Mouse (Mus musculus) frontal cortex, postnatal 25 days (tissue): ENCODE results near the gene Tiam1.

Source experiments
- DNase-seq, 2 experiments: peaks; one replicate each; pipeline ENCODE4 v3.0.0; 2022; ENCODE audit warnings: low spot score in 2 of 2

Tiam1 gene

DNA sequence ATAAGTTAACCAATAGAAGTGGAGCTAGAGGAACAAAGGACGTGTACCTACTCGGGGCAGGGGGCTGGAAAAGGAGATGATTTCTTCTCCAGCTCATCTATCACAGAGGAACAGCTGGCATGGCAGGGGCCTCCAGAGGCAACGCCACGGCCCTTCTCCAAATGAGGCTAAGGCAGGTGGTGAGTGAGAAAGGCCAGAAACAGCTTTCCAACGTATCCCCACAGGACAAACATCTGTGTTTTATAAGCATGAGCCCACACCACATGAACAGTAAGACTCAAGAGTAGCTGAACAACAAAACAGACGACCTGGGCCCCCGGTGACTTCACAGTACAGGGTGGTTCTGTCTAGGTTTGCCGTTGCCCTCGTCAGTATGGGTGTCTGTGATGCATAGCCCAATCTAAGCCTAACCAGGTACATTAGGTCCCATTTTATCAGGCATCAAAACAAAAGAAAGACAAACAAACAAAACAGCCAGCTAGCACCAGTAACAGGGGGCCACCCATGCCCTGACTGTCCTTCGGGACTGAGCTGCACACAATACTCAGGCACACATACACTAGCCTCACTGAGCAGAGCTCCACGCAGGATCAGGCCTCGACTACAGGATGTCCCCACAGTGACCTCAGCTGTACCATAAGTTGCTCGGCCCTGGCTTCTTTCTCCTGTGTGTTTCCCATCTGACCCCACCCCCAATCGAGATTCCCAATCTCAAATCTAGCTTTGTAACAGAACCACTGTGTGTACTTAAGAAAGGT lies 260.9 kb downstream of the Tiam1 start:
- DNase-seq = no peak

DNA sequence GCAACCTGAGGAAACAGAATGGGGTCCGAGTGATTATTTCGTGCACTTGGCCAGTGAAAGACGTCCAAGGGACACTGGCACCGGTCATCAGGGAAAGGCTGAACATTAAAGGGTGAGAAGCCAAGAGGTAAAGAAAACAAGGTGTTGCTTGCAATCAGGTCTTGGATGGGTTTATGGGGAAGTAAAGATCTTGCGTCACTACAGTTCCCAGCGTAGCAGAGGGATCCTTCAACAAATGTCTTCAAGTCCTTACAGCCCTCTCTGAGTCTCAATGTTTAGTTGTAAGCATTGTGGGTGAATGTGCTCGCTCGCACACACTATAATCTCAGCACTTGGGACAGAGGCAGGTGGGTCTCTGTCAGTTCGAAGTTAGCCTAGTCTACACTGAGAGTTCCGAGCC lies 266.4 kb downstream of the Tiam1 start:
- no peak for DNase-seq

DNA sequence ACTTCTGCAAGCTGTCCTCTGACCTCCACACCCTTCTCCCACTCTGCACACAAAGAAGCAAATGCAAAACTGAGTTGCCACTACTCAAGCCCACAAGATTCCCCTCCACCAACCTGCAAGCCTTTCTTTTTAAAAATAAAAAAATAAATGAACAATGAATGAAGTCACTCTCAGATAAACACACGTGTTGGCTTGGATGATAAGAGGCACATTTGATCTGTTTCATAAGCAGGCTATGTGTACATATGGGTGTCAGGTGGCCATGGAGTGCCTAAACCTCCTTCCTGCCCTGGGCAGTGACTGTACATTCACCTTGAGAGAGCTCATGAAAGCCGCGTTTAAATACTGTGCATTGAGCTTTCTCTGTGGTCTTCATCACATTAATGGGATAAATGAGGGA lies 267.5 kb downstream of the Tiam1 start:
- DNase-seq = no peak

DNA sequence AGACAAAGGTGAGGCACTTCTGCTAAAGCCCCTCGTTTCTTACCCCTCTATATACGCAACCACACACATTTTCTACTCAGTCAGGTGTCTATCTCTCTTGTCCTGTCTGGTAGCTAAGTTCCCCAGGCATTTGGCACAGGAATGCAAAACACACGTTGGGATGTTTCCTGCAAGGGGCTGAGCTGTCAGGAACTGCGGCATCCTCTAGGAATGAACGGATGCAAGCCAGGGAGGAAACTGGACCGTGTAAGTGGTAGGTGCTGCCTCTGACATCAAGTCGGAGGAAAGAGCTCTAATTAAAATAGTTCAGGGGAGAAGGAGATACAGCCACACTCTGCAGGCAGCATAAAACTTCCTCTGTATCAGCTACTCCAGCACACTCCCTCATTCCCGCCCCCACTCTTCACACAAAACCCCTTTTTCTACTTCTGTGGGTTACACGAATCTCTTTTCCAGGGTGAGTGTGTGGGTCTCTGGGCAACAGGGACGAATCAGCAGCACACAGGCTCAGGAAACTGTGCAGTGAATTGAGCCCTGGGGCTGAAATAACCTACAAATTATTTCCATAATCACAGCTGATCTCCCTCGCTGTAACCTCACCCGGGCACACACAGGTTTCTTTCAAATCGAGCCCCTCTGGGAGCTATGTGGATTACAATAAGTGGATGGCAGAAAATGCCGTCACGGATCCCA lies 269.4 kb downstream of the Tiam1 start:
- DNase-seq = no peak

DNA sequence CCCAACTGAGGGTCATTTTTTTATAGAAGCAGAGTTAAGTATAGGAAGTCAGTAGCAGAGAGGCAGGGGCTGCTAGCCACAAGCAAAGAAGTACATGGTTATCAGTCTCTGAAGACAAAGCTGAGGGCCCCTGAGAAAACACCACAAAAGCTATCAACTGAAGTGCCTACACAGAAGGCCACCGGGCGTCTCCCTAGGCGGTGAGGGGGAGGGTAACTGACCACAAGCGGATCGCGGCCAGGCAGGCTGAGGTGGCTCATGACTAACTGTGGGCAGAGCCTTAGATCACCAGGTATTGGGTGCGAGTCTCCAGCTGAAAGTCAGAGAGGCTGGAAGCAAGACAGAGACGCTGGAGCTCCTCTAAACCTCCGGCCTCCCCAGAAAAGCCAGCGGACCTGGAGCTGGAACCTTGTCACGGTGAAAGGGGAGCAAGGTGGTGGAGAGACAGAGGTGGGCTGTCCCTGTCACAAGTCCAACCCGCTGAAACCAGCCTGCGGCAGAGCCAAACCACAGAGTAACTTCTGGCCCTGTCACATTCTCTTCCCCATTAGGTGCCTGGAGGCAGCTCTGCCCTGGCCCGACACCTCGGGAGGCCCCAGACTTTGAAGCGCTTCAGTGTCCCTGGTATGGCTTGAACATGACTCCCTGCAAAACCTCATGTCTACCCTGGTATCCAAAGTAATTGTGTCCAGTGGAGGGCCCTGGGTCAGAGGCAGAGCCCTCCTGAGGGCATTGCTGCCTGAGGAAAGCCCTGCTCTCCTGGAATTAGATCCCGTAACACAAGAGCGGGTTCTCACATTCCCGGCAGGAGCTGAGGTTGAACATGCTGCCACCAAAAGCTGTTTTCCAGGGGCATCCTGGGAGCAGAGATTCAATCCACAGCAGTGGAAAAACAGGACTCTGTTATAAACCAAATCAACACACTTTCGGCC lies 271.3 kb downstream of the Tiam1 start:
- no peak for DNase-seq

DNA sequence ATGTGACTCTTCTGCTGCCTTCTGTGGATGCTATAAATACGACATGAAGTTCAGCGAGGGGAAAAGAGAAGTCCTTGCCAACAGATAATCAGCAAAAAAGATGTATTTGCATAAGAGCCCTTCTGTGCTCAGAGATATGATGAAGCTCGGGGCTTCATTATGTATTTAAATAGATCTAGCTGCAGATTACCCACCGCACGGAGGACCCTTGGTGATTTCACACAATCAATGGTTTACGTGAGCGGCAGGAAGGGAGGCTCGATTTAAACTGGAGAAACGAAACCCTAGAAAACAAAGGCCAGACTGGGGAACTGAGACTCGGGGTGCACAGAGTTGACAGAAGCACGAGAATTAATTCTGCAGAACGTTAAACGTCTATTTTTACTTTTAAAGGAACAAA lies 272.2 kb downstream of the Tiam1 start:
- DNase-seq = no peak

DNA sequence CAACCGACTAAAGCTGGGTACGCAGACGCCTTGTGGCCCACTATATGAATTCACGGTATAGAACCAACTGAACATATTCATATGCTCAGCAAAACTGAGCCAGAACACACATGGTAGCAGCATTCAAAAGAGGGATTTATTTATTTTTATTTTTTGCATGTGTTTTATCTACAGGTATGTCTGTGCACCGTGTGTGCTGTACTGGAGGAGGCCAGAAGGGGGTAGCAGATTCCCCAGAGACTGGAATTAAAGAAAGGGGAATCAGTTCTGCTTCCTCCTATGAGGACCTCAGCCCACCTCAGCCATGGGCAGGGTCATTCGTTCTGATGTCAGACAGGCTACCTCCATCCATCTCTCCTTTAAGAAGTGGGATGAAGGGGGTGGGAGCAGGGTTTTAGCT lies 273.5 kb downstream of the Tiam1 start:
- no peak for DNase-seq

DNA sequence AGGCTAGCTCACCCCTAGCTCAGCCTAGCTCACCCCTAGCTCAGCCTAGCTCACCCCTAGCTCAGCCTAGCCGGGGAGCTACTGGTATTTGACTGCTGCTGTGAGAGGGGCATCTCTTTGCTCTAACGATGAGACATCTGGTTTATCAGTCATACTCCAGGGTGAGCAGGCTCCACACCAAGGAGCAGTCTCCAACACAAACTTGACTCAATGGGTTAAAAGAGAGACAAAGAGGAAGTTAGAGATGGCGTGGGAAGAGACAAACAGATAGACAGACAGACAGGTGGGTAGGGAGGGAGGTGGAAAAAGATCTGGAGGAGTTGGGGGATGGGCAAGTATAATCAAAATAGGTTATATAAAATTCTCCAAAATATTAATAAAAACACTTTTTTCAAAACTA lies 275.1 kb downstream of the Tiam1 start:
- DNase-seq = no peak

DNA sequence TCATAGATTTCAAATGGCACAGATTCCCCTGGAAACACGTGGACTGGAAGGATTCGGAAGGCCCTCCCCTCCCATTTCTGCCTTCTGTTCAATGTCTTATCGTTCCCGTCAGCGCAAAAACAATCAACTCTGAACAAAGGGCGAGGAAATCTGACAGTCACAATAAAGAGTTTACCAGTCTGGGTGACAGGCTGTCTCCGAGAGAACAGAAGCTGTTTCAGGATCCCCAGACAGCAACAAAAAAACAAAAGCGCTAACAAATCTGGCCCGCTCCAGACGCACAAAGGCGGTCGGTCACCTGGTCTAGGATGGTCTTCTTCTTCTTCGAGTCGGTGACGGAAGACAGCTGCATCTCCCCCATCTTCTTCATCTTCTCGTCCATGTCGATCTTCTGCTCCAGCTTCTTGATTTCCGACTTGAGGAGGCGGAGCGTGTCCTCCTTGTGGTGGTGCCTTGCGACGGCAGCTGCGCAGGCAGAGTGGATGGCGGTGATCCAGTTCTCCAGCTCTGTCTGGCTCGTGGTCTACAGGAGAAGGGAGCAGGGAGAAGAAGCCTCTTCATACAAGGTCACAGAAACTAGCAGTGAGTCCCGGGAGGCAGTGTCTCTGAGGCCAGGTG lies 276.2 kb downstream of the Tiam1 start:
- DNase-seq = no peak

DNA sequence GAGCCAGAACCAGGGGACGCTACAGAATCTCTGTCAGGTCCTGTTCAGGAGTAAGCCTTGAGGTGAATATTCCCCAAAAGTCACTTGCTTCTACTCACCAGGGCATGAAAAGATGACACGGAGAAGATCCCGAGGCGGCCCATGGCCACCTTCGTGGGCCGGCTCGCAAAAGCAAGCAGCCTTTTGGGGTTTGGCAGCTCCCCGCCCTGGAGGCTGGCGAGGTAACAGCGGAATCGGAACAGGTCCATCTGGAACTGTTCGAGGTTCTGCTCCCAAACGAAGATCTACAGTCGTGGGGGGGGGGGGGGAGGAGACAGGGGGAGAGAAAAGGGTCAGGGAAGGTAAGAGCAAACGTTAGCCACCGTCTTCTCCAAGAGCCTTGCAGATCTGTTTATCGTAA lies 278.4 kb downstream of the Tiam1 start:
- no peak for DNase-seq

DNA sequence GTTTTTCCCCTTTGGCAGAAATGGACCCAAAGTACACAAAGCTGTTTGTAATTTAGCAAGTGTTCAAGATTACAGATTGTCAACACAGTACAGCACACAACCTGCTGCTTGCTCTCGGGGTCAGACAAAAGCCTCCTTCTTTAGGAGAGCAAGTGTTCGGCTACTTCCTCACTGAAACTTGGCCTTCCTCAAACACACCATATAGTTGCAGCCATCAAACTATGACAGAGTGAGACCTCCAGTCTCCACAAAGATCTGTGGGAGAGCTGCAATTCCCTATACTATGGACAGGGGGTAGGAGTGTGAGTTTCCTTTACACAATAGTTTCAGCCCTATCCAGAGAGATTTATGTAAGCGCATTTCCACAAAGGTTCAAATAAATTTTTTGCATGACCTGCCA lies 278.9 kb downstream of the Tiam1 start:
- no peak for DNase-seq

DNA sequence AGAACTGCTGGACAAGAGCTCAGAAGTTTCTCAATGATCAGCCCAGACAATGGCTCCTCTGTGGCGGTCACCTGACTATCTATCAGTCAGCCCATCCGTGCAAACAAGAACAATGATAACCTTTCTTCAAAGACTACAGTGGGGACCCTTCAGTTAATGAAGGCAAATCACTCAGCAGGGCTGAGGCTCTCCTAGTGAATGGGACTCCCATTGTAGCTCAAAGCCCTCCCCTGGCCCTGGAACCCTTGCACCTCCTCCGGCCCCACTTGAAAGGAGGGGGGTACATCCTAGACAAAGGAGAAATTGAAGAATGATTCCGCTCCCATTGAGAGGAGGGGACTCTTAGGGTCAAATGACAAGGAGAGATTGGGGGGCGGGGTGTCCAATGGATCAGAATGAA lies 280.3 kb downstream of the Tiam1 start:
- DNase-seq = no peak

DNA sequence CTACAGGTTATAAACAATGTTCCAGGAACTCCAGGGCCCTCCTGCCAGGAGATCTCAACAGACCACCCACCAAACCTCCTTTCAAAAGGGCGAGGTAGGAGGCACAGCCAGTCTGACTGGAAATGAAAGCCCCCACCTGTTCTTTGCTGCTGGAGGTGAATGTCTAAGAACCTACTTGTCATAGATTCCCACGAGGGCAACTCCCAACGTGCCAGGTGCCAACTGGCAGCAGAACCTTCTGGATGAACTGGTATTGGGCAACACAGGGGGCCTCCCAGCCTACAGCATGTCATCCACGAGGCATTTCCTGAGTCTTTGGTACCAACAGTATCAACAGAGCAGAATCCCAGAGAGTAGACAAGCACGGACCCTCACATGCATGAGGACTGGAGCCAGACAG lies 282.0 kb downstream of the Tiam1 start:
- DNase-seq = no peak

DNA sequence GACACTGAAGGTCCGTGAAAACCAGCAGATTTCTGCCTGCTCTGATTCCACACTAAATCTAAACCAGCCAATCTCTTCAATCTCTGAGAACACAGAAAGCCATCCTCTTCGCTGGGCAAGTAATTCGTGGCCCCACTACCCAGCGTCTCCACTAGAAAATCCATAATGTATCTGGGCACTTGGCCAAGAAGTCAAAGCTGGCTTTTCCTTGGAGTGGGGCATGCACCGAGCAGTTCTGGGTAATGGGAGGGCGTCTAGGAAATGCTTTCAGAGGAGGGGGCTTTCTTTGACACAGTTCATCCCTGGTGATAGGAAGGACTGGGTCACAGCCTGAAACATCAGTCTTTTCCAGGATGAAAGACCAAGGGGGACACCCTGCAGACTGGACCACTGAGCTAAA lies 282.9 kb downstream of the Tiam1 start:
- no peak for DNase-seq

DNA sequence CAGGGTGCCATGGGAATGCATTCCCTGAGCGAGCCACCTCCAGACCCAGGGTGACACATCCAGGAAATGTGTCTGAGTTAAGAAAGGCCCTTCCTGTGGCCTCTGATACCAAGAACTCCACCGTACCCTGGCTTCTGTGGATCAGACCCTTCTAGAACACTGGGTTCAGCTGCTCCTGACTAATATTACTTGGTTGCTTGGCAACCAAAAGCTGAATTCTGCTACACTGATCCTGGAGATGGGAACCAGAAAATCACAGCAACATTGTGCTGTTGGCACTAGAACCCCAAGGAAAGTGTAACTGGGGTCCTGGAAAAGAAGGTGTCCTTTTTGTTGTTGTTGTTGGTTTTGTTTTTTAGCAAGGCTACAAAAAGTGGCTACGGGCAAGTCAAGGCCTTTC lies 285.9 kb downstream of the Tiam1 start:
- no peak for DNase-seq

DNA sequence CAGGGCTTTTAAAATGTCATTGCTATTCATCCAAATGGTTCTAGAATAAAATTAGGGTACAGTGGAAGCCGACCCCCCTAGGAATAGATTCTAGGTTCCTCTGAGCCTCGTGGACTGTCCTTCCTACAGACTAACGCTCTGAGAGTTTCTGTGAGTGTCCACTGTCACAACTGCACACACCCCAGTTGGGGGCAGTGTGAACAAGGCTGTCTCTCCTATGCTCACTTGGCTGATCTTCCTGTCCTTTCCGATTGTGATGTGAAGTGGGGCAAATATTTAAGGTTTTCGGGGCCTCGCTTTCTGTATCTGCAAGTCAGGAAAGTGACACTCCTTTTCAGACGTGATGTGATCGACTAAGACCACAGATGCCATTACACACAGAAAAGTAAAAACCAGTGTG lies 288.8 kb downstream of the Tiam1 start:
- no peak for DNase-seq

DNA sequence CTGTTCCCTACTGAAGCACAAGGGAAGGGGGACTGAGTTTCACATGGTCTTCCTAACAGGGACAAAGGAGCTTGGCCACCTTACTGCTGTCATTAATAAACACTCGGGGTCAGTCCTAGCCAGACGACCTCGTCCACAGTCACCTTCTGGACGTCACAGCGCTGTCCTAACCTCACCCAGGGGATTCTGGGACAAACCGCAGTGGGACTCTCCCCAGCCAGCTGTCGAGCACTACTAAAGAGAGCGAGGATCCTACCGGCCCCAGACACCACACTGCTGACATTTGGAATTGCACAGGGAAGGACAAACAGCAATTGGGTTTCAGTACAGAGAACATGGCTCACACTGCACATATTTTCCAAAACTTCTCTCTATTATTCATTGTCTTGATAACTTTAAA lies 292.2 kb downstream of the Tiam1 start:
- DNase-seq = no peak

DNA sequence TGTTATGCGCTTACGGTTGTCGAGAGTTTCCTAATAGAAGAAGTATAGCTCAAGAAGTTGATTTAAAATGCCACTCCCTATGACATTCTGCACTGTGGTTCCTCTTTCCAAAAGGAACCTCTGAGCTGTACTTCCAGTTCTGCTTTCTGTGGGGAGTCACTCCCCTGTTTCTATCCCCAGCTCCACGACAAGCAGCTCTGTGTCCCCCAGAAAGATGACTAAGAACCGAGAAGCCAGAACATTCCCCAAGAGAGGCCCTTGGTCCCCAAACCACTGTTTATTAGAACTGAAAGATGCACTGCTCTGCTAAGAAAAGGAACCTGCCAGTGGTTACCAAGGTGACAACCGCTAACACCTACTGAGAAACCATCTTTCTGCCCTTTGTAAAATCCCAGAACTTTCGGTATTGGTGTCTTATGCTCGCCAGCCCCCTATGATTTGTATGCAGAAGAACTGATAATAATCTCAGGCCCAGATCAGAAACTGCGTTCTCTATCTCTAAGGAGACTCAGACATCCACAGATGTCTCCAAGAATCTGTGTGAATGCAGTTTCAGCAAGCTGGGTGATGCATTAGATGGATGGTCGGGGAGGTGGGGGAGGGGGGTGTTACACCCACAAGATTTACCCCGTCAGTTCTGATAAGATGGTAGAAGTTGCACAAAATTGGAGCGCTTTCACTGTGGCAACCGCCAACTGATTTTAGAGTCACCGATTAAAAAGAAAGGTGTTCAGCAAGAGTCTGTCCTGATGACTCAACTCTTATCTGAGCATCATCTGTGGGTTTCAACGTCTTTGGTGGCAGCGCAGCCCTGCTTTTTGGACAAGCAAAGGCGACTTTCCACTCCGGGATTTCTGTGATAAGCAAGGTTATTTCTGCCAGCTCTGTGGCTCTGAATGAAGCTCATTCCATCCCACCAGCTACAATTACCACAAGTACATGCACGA lies 294.6 kb downstream of the Tiam1 start:
- no peak for DNase-seq

DNA sequence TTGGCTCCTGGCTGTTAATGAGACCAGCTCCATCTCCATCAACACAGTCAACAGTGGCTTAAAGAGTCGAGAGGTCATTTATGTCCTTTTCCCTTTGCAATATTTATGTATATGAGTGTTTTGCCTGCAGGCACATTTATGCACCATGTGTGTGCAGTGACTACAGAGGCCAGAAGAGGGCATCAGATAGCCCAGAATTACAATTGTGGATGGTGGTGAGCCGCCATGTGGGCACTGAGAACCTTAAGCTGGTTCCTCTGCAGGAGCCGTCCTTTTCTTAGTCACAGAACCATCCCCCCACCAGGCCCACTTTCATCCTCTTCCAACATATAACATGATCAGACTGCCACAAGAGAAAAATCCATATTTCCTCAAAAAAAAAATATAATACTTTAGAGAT lies 295.4 kb downstream of the Tiam1 start:
- DNase-seq = no peak

DNA sequence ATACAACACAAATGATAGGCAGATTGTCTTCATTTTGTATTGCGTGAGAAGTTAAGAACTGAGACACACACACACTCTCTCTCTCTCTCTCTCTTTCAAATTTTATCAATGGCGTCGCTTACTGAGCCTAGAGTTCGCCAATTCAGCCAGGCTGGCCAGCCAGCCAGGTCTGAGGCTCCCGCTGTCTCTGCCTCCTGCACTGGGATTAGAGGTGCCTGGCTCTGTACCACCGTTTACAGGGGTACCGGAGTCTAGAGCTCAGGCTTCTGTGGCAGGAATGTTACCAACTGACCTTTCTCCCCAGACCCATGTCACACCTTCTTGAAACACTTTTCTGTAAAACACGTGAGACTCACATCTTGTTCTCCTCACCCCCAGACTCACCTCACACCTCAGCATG lies 298.1 kb downstream of the Tiam1 start:
- DNase-seq = no peak

DNA sequence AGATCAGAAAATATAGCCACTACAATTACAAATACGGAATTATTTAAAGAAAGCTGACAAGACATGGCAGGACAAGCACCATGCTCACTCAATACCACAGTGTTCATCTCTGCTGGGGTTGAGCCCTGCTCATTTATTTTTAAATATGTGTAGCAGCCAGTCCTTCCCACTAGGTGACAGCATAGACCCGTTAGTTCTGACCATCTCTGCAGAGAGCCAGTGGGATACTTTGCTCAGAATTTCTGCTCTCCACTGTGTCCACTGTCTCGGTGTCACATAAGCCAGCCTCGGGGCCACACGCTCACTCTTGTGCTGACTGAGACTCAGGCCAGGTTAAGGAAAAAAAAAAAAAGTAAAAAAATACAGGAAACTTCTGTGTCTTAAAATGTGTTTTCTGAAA lies 299.0 kb downstream of the Tiam1 start:
- DNase-seq = peak in 1 of 2 experiments; percentile 33
